Mouse (Mus musculus) neural tube, embryonic 14.5 days (tissue): ENCODE data around the gene Btbd16. TPM values are rescaled to one million over a fixed set of nuclear protein-coding genes. Genes with fewer than 3 reads are reported as not detected.

Source experiments
- ATAC-seq: fragments of 200-750 bp; cut with Nextera tagmentation; 2 replicates; pipeline ENCODE4 v1.8.0; 2017; ENCODE audit warnings: low read depth, mild to moderate bottlenecking, moderate TSS enrichment, moderate library complexity
- H3K27ac ChIP-seq: fragments of 300-500 bp; sonication (generic); 2 replicates; pipeline ENCODE4 v1.5.1; 2014; ENCODE audit warnings: low read depth, mild to moderate bottlenecking, control low read depth, low read length, moderate library complexity, mixed read lengths
- H3K27me3 ChIP-seq: fragments of 300-500 bp; sonication (generic); 2 replicates; pipeline ENCODE4 v1.6.1; 2014; ENCODE audit warnings: low read length; ENCODE audit not compliant: control insufficient read depth, insufficient read depth
- H3K36me3 ChIP-seq: fragments of 300-500 bp; sonication (generic); 2 replicates; pipeline ENCODE4 v1.6.1; 2014; ENCODE audit warnings: low read length, mixed read lengths; ENCODE audit not compliant: control insufficient read depth, insufficient read depth
- H3K4me1 ChIP-seq: fragments of 300-500 bp; sonication (generic); 2 replicates; pipeline ENCODE4 v1.6.1; 2014; ENCODE audit warnings: low read length; ENCODE audit not compliant: control insufficient read depth, insufficient read depth
- H3K4me2 ChIP-seq: fragments of 300-500 bp; sonication (generic); 2 replicates; pipeline ENCODE4 v1.6.1; 2014; ENCODE audit warnings: mild to moderate bottlenecking, low read depth, low read length, control low read depth
- H3K4me3 ChIP-seq: fragments of 300-500 bp; sonication (generic); 2 replicates; pipeline ENCODE4 v1.5.1; 2014; ENCODE audit warnings: low read depth, low read length, control low read depth, mixed read lengths
- H3K9ac ChIP-seq: fragments of 300-500 bp; sonication (generic); replicated peaks from 2 replicates; pipeline ENCODE4 v1.6.1; 2014; ENCODE audit warnings: low read depth, mild to moderate bottlenecking, control low read depth, low read length, mixed read lengths
- H3K9me3 ChIP-seq: fragments of 300-500 bp; sonication (generic); 2 replicates; pipeline ENCODE4 v1.6.1; 2016; ENCODE audit warnings: low read length; ENCODE audit not compliant: control insufficient read depth
- WGBS: fragments of 180-500 bp; shearing (Covaris S2); extraction: QIAGEN DNeasy Blood & Tissue Kit; methylation state at CpG from one replicate; pipeline ENCODE4 v1.1.7; 2014; 5-methylcytosine and 5-hydroxymethylcytosine counted together
- polyA plus RNA-seq: library from polyadenylated mRNA; unstranded; fragments of >200 nt; fragmentation: Nextera tagmentation; extraction: Ambion mirVana; gene quantifications from 2 replicates; pipeline ENCODE4 v1.2.1, GENCODE M21; 2014

Gene Btbd16
- polyA plus RNA-seq, 1 experiment from 2014 or later = not detected

DNA sequence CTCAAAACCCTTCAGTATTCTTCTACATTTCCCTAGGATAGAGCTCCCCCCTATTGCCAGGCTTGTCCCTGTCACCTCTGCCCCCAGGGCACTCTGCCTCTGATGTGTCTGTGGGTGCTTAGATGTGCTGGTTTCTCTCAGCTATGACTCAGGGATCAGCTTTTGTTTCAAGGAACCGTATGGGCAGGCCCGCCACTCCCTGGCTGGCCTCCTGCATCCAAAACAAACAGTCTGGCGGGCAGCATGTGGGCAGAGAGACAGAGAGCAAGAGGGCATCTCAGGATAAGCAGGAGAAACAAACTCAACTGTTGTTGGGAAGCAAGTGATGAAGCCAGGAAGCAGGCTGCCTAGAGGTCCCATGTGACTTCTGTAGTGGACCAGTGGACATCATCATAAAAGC is 81.8 kb downstream of the Btbd16 start:
- Histone ChIP-seq H3K9ac (no peak overlapping the region), H3K4me1 (no peaks in the 10 kb centered on the region; the same call in 1 of the 2 replicates), H3K9me3 (no peaks in the 10 kb centered on the region), H3K27me3 (no peaks in the 10 kb centered on the region), H3K4me3 (no peak overlapping the region), H3K36me3 (no peaks in the 10 kb centered on the region), H3K4me2 (no peak overlapping the region), H3K27ac (no peak overlapping the region)
- ATAC-seq = no peak
- 31% methylated on average over 3 of the region's 3 CpGs for WGBS

DNA sequence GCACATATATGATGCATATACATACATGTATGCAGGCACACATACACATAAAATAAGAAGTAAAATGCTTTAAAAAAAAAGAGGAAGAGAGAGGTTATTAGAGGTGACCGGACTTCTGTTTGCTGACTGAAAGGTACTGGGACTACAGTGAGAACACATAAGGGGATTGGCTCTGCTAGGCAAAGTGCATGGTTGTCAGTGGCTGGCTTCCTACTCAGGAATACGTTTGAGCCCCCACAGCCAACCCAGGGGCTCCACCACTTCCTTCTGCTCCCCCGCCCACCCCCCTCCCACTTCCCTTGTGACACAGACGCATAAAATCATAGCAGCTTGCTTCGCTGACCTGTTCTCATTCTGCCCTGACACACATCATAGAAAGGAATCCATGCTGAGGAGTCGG is 84.1 kb downstream of the Btbd16 start:
- WGBS = 72% methylated on average over 6 of the region's 6 CpGs
- ATAC-seq = no peak
- no peak overlapping the region for H3K27ac ChIP-seq
- H3K9ac ChIP-seq = no peak overlapping the region
- H3K36me3 ChIP-seq = no peaks in the 10 kb centered on the region
- H3K9me3 ChIP-seq = no peaks in the 10 kb centered on the region
- H3K27me3 ChIP-seq = no peaks in the 10 kb centered on the region
- peaks cover 5% of the 10 kb centered on the region for H3K4me1 ChIP-seq
- H3K4me2 ChIP-seq = no peak overlapping the region
- no peak overlapping the region for H3K4me3 ChIP-seq

DNA sequence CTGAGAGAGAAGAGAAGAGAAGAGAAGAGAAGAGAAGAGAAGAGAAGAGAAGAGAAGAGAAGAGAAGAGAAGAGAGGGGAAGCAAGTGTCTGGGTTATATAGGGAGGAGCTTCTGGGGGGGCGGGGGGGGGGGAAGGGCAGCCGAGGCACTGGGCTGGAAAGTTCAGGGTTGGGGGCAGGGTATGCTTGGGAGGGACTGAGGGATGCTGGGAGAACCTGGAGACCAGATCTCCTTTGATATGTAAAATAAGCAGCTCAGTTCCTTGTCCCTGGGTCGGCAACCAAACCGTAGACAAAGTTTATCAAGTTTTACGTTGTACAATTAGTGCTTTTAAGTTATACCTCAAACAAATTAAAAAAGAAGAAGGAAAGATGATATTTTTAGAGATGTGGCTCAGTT is 86.1 kb downstream of the Btbd16 start:
- Histone ChIP-seq H3K9ac (no peak overlapping the region), H3K27ac (no peak overlapping the region), H3K4me3 (no peak overlapping the region), H3K9me3 (no peaks in the 10 kb centered on the region), H3K4me2 (no peak overlapping the region), H3K4me1 (peaks cover 5% of the 10 kb centered on the region), H3K36me3 (no peaks in the 10 kb centered on the region), H3K27me3 (no peaks in the 10 kb centered on the region)
- WGBS = 22% methylated on average over 3 of the region's 5 CpGs
- no peak for ATAC-seq

DNA sequence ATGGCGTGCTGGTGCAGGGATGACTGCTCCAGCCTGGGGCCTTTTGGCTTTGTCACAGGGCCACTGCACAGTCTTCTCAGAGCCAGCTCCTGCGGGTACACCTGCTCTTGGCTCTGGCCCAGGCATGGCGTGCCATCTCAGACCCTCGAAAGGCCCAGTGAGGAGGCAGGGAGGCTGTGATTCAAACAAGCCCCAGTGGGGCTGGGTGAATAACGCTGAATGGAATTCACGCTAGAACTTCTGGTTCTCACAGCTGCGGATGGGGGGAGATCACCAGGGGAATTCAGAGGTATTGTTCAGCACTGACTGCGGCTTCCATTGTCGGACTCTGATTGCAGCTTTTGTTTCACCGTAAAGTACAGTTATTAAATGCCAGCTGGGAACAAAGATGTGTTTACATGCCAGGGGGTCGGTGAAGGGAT is 86.9 kb downstream of the Btbd16 start:
- peak overlapping the region; percentile 62; the same call in 1 of the 2 replicates for H3K27ac ChIP-seq
- H3K4me2 ChIP-seq = no peak overlapping the region
- H3K9me3 ChIP-seq = no peaks in the 10 kb centered on the region
- peaks cover 8% of the 10 kb centered on the region for H3K4me1 ChIP-seq
- H3K4me3 ChIP-seq = no peak overlapping the region
- 8% methylated on average over 11 of the region's 11 CpGs for WGBS
- no peak overlapping the region; the same call in 1 of the 2 replicates for H3K9ac ChIP-seq
- H3K27me3 ChIP-seq = no peaks in the 10 kb centered on the region
- no peaks in the 10 kb centered on the region for H3K36me3 ChIP-seq
- peak; percentile 16; the same call in 1 of the 2 replicates for ATAC-seq

DNA sequence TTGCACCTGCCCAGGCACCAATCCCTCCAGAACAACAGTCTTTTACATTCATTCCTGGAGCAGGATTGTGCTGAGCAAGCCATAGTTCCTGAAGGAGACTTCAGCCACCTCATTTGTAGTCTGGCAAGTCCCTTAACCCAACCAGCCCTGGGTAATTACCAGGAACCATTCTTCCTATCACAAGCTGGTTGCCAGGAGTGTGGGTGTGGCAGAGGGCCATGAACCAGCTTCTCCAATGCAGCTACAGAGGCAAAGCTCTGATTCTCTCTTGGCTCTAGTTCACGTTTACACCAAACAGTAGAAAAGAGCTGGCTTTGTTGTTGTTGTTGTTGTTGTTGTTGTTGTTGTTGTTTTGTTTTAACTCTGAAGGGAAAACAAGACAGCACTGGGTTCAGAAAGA is 88.6 kb downstream of the Btbd16 start:
- WGBS = 30% methylated on average over 1 of the region's 1 CpGs
- Histone ChIP-seq H3K9me3 (no peaks in the 10 kb centered on the region), H3K4me3 (no peak overlapping the region), H3K4me2 (no peak overlapping the region), H3K9ac (no peak overlapping the region), H3K27ac (no peak overlapping the region), H3K36me3 (no peaks in the 10 kb centered on the region), H3K27me3 (no peaks in the 10 kb centered on the region), H3K4me1 (peaks cover 13% of the 10 kb centered on the region)
- ATAC-seq = no peak

DNA sequence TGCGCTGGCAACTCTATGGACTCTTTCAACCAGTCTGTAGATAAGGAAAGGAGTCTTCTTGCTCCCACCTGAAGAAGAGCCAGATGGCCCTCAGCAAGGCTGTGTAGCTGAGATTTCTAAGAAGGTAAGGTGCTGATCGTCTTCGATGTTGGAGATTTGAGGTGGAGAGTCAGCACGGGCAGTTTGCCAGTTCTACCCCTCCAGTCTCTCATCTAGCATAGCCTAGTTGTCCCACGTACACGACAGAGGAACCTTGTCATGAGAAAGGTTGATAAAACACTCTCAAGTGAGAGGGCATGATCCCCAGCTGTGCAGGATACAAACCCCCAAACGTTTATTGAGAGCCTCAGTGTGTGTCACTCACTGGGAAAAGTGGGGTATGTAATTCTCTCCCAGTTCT is 90.8 kb downstream of the Btbd16 start:
- no peak overlapping the region for H3K9ac ChIP-seq
- H3K4me3 ChIP-seq = no peak overlapping the region
- WGBS = 84% methylated on average over 7 of the region's 7 CpGs
- H3K27ac ChIP-seq = no peak overlapping the region
- H3K36me3 ChIP-seq = no peaks in the 10 kb centered on the region
- H3K9me3 ChIP-seq = no peaks in the 10 kb centered on the region
- H3K4me2 ChIP-seq = no peak overlapping the region
- no peak for ATAC-seq
- no peaks in the 10 kb centered on the region for H3K27me3 ChIP-seq
- peaks cover 14% of the 10 kb centered on the region for H3K4me1 ChIP-seq

DNA sequence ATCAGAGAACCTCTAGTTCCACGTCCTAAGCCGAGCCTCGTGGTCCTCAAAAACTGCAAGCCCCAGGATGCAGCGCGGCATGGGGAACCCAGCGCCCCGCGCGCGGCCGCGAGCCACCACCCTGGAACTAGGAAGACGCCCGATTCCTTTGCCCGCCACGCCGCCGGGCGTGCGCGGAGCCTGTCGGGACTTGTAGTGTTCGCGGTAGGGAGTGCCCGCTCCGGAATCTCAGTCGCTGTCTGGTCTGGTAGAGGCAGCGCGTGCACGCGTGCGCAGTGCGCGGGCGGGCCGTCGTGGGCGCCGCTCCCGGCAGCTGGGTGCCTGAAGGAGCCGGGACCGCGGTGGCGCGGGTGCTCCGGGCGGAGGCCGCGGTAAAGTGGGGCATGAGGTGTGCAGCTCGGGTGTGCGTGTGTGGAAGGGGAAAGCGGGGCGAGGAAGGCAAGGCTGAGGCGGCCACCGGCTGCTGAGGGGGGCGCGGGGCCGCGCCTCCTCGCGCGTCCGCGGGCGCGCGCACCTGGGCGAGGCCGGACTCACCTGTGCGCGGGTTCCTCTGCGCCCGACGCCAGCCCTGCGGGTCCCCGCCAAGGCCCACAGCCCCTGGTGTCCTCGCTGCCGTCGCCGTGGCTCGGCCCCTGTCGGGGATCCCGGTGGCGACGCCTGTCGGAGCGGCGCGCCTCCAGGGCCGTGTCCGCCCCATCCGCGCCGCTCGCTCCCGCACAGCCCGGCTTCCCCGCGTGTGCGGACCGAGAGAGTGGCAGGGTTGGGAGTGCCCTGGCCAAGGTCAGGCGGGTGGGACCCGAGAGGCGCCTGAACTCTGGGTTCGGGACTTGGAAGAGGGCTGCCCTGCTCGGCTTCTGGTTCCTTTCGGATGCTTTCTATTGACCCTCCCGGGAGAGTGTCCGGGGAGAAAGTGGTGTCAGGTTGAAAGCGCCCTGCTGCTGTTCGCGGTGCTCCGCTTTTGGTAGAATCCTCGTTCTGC is 92.0 kb downstream of the Btbd16 start, which contains the start of gene Plekha1:
Gene Plekha1 (plus strand): TSS at position 144 of the 979 bp plus-strand sequence.
- Histone ChIP-seq H3K9ac (peak within 1 kb of the TSS; percentile 90), H3K4me1 (peaks cover 14% of the 10 kb centered on the region), H3K36me3 (no peaks in the 10 kb centered on the region), H3K27me3 (no peaks in the 10 kb centered on the region), H3K4me3 (peak within 1 kb of the TSS; percentile 78), H3K27ac (peak within 1 kb of the TSS; percentile 89), H3K4me2 (peak within 1 kb of the TSS; percentile 67), H3K9me3 (no peaks in the 10 kb centered on the region)
- ATAC-seq = peak; percentile 98
- WGBS = under 1% methylated on average over 80 of the region's 114 CpGs

DNA sequence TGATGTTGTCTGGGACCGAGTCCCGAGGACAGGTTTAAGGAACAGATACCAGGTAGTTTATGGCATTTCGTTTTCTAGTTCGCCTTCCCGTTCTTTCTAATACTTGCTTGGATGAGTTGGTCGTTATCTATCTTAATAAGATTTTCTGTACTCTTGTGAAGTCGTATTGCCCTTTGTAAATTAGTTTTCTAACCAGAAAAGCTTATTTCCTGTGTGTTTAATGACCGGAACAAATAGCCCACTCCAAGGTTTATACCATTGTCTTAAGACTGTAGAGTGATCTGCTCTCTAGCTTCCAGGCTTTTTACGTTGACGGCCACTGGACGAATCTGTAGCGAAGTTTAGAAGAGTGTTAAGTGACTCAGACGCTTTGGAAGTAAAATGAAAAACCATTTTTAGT is 92.8 kb downstream of the Btbd16 start:
- H3K27me3 ChIP-seq = no peaks in the 10 kb centered on the region
- H3K27ac ChIP-seq = peak overlapping the region; percentile 89
- H3K9ac ChIP-seq = peak overlapping the region; percentile 90
- no peak for ATAC-seq
- WGBS = under 1% methylated on average over 13 of the region's 13 CpGs
- H3K4me3 ChIP-seq = peak overlapping the region; percentile 78
- H3K9me3 ChIP-seq = no peaks in the 10 kb centered on the region
- H3K4me2 ChIP-seq = peak overlapping the region; percentile 67
- H3K36me3 ChIP-seq = no peaks in the 10 kb centered on the region
- H3K4me1 ChIP-seq = peaks cover 8% of the 10 kb centered on the region; the same call in 1 of the 2 replicates

DNA sequence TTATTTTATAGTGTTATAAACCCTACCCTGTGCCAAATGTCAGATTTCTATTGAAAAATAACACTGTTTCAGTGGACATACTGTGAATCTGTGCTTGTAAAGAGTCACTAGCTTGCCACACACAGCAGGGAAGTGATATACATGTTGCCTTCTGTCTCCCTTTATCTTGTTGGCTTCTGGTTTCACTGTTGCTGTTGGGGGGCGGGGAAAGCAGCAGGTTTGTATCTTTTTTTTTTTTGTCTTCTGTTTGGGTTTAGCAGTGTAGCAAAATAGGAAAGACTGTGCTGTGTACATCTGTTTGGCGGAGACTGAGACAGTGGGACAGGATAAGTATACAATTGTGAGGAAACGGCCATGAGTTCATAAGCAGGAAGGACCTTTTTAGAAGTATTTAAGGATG is 93.4 kb downstream of the Btbd16 start:
- H3K9ac ChIP-seq = no peak overlapping the region
- H3K27me3 ChIP-seq = no peaks in the 10 kb centered on the region
- peak overlapping the region; percentile 67 for H3K4me2 ChIP-seq
- no peak for ATAC-seq
- peaks cover 8% of the 10 kb centered on the region; the same call in 1 of the 2 replicates for H3K4me1 ChIP-seq
- H3K27ac ChIP-seq = no peak overlapping the region
- H3K36me3 ChIP-seq = no peaks in the 10 kb centered on the region
- H3K9me3 ChIP-seq = no peaks in the 10 kb centered on the region
- H3K4me3 ChIP-seq = peak overlapping the region; percentile 78; the same call in 1 of the 2 replicates
- WGBS = 61% methylated on average over 3 of the region's 3 CpGs
